Mouse (Mus musculus): Measurements from ENCODE around the gene Ppargc1a. TPM values are rescaled to one million over a fixed set of nuclear protein-coding genes. Genes with fewer than 3 reads are reported as not detected.

Gene Ppargc1a
- polyA plus RNA-seq, 2 experiments, result 1.8 to 3.8 TPM

GRCm38 (mm10) chr5:51546817-51547216 is 20.7 kb downstream of the Ppargc1a start:
- no peak for DNase-seq (ENCODE audit: low spot score)
- no peak for ATAC-seq (ENCODE audit: low FRiP score, low read depth)
- H3K36me3 ChIP-seq (ENCODE audit: control insufficient read depth, insufficient read depth, low read length), result no peaks in the 10 kb centered on the region
- no peak overlapping the region for H3K27ac ChIP-seq (replicated peaks; ENCODE audit: low read depth, low read length)
- no peaks in the 10 kb centered on the region for H3K27me3 ChIP-seq (ENCODE audit: control insufficient read depth, insufficient read depth, low read length)
- no peaks in the 10 kb centered on the region for H3K4me1 ChIP-seq (ENCODE audit: control insufficient read depth, insufficient read depth, low read length)
- 79% methylated on average over 3 of the region's 3 CpGs for WGBS
- H3K9me3 ChIP-seq (ENCODE audit: control insufficient read depth, low read length), result no peaks in the 10 kb centered on the region
- H3K9ac ChIP-seq (ENCODE audit: low read depth, low read length, severe bottlenecking), result no peak overlapping the region
- TF ChIP-seq POLR2A (IDR thresholded peaks at IDR 0.05; ENCODE audit: borderline replicate concordance, extremely low read depth, insufficient read depth, insufficient read length), result no peak
- no peak overlapping the region for H3K4me2 ChIP-seq (replicated peaks; ENCODE audit: low read depth, low read length, severe bottlenecking)
- H3K4me3 ChIP-seq (replicated peaks; ENCODE audit: low read length), result no peak overlapping the region

DNA sequence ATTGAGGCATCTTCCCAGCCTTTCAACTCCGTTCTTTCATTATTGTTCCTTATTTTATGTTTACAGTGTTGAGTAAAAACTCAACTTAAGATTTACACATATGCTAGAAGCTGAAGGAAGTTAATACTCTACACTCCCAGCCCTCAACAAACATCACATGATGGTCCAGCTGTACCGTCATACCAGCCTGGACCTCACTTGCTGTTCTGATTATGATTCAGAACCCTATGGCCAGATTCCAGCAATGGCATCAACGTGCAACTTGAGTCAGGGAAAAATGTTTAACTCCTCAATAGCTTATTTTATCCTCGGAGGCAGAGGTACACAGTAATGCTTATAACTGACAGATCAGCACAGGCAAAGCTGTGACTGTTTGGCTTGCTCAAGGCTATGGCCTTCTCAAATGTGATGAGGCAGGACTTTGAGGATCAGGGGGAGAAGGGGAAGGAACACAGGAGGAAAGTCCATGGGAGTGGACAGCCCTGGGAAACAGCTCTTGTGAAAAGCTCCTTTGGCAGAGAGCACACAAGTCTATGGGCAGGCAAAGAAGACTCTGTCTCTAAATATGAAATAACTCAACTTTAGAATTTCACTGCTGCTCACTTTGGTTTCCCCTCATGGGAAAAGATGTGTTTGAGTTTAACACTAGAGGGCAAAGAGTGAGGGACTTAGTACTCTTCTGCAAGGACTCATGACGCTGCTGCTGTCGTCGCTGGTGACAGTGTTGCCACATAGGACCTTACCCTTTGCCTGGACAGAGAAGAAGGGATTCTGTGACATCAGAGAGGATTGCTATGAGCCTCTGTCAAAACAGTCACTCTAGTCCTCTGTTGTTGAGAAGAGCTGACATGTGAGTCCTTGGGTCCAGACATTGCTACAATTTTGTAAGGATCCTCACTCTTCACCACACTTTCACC is 22.1 kb downstream of the Ppargc1a start:
- TF ChIP-seq POLR2A (IDR thresholded peaks at IDR 0.05; ENCODE audit: borderline replicate concordance, extremely low read depth, insufficient read depth, insufficient read length), result no peak
- Histone ChIP-seq H3K4me3 (replicated peaks; ENCODE audit: low read length) (no peak overlapping the region), H3K36me3 (ENCODE audit: control insufficient read depth, insufficient read depth, low read length) (no peaks in the 10 kb centered on the region), H3K27ac (replicated peaks; ENCODE audit: low read depth, low read length) (no peak overlapping the region), H3K4me1 (ENCODE audit: control insufficient read depth, insufficient read depth, low read length) (no peaks in the 10 kb centered on the region), H3K4me2 (replicated peaks; ENCODE audit: low read depth, low read length, severe bottlenecking) (no peak overlapping the region), H3K9me3 (ENCODE audit: control insufficient read depth, low read length) (no peaks in the 10 kb centered on the region), H3K27me3 (ENCODE audit: control insufficient read depth, insufficient read depth, low read length) (no peaks in the 10 kb centered on the region), H3K9ac (ENCODE audit: low read depth, low read length, severe bottlenecking) (no peak overlapping the region)
- WGBS, result 67% methylated on average over 7 of the region's 7 CpGs
- ATAC-seq (ENCODE audit: low FRiP score, low read depth), result no peak
- DNase-seq (ENCODE audit: low spot score), result no peak

DNA sequence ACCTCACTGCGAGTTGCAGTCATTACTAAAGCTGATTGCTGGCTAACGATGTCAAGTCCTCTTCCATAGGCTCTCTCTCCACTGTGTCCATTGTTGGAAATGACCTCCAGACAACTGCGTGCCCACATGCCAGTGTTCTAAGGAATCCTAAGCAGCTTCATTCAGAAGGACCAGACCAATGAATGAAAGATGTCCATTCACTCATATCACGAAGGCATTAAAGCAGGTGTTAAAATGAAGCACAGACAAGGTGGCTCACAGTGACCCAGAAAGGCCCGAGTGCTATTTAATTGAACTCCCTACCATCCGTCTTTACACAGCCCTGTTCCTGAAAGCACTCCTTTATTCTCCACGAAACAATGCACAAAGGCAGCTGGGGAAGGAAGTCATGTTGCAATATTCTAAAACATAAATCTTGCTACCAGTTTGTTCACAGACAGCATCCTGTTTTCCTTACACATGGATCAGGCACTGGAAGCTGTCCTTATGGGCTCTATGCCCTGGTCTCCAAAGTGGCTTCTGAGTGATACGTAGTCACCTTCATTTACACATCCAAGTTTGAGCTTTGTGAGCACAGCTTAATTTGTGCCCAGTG is 23.3 kb downstream of the Ppargc1a start:
- Histone ChIP-seq H3K4me2 (replicated peaks; ENCODE audit: low read depth, low read length, severe bottlenecking) (no peak overlapping the region), H3K36me3 (ENCODE audit: control insufficient read depth, insufficient read depth, low read length) (no peaks in the 10 kb centered on the region), H3K9ac (ENCODE audit: low read depth, low read length, severe bottlenecking) (no peak overlapping the region), H3K4me1 (ENCODE audit: control insufficient read depth, insufficient read depth, low read length) (no peaks in the 10 kb centered on the region), H3K9me3 (ENCODE audit: control insufficient read depth, low read length) (no peaks in the 10 kb centered on the region), H3K27ac (replicated peaks; ENCODE audit: low read depth, low read length) (no peak overlapping the region), H3K27me3 (ENCODE audit: control insufficient read depth, insufficient read depth, low read length) (no peaks in the 10 kb centered on the region), H3K4me3 (replicated peaks; ENCODE audit: low read length) (no peak overlapping the region)
- no peak for DNase-seq (ENCODE audit: low spot score)
- TF ChIP-seq POLR2A (IDR thresholded peaks at IDR 0.05; ENCODE audit: borderline replicate concordance, extremely low read depth, insufficient read depth, insufficient read length), result no peak
- WGBS, result 62% methylated on average over 8 of the region's 8 CpGs
- ATAC-seq (ENCODE audit: low FRiP score, low read depth), result no peak

DNA sequence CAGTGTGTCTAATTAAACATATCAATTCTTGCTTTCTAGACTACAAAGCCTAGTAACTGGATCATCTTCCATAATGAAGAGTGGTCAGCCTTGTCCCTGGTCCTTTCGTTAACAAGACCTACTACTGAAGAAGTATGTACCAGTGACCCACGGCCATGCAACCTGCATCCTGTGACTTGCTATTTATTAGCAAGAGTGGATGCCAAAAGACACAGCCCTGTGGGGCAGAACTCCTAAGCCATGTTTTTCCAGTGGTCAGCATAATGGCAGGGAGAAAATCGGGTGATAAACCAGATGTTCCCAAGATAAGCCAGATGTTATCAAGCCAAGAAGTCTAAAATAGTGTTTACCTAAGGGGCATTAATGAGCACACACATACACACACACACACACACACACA is 26.0 kb downstream of the Ppargc1a start:
- Histone ChIP-seq H3K9ac (ENCODE audit: low read depth, low read length, severe bottlenecking) (no peak overlapping the region), H3K4me2 (replicated peaks; ENCODE audit: low read depth, low read length, severe bottlenecking) (no peak overlapping the region), H3K4me1 (ENCODE audit: control insufficient read depth, insufficient read depth, low read length) (no peaks in the 10 kb centered on the region), H3K36me3 (ENCODE audit: control insufficient read depth, insufficient read depth, low read length) (no peaks in the 10 kb centered on the region), H3K27ac (replicated peaks; ENCODE audit: low read depth, low read length) (no peak overlapping the region), H3K27me3 (ENCODE audit: control insufficient read depth, insufficient read depth, low read length) (no peaks in the 10 kb centered on the region), H3K4me3 (replicated peaks; ENCODE audit: low read length) (no peak overlapping the region), H3K9me3 (ENCODE audit: control insufficient read depth, low read length) (no peaks in the 10 kb centered on the region)
- ATAC-seq (ENCODE audit: low FRiP score, low read depth) (no peak), DNase-seq (ENCODE audit: low spot score) (no peak)
- 82% methylated on average over 3 of the region's 3 CpGs for WGBS
- no peak for TF ChIP-seq POLR2A (IDR thresholded peaks at IDR 0.05; ENCODE audit: borderline replicate concordance, extremely low read depth, insufficient read depth, insufficient read length)

DNA sequence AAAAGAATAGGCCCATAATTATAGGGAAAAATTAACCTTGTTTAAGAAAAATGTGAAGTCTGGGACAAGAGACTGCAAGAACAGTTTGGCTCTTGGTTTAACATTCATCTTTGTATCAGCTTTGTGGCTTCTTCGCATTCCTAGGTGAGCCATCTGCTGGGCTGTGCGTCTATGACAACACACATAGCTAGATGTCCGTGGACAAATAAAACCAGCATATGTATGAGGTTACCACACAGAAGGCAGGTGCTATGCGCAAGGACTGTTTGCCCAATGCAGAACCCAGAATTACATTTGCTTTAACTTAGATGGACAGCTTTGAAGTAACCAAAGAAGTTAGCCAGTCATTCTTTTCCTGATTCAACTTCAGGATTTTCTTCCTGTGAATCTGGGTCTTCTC is 26.7 kb downstream of the Ppargc1a start:
- H3K4me3 ChIP-seq (replicated peaks; ENCODE audit: low read length), result no peak overlapping the region
- 80% methylated on average over 4 of the region's 4 CpGs for WGBS
- H3K27me3 ChIP-seq (ENCODE audit: control insufficient read depth, insufficient read depth, low read length), result no peaks in the 10 kb centered on the region
- H3K9ac ChIP-seq (ENCODE audit: low read depth, low read length, severe bottlenecking), result no peak overlapping the region
- DNase-seq (ENCODE audit: low spot score), result no peak
- no peak for TF ChIP-seq POLR2A (IDR thresholded peaks at IDR 0.05; ENCODE audit: borderline replicate concordance, extremely low read depth, insufficient read depth, insufficient read length)
- no peaks in the 10 kb centered on the region for H3K4me1 ChIP-seq (ENCODE audit: control insufficient read depth, insufficient read depth, low read length)
- H3K4me2 ChIP-seq (replicated peaks; ENCODE audit: low read depth, low read length, severe bottlenecking), result no peak overlapping the region
- no peaks in the 10 kb centered on the region for H3K36me3 ChIP-seq (ENCODE audit: control insufficient read depth, insufficient read depth, low read length)
- H3K27ac ChIP-seq (replicated peaks; ENCODE audit: low read depth, low read length), result no peak overlapping the region
- ATAC-seq (ENCODE audit: low FRiP score, low read depth), result no peak
- H3K9me3 ChIP-seq (ENCODE audit: control insufficient read depth, low read length), result no peaks in the 10 kb centered on the region
